Mouse (Mus musculus) lung, postnatal 0 days (tissue): ENCODE results near the gene Scamp1.

Source experiments
- CTCF ChIP-seq: IDR thresholded peaks from 2 replicates; pipeline ENCODE4 v1.5.1; 2016; ENCODE audit warnings: antibody characterized with exemption, mild to moderate bottlenecking
- EP300 ChIP-seq: IDR thresholded peaks from 2 replicates; pipeline ENCODE4 v1.6.1; 2016; ENCODE audit warnings: antibody characterized with exemption, mild to moderate bottlenecking, control low read depth

DNA sequence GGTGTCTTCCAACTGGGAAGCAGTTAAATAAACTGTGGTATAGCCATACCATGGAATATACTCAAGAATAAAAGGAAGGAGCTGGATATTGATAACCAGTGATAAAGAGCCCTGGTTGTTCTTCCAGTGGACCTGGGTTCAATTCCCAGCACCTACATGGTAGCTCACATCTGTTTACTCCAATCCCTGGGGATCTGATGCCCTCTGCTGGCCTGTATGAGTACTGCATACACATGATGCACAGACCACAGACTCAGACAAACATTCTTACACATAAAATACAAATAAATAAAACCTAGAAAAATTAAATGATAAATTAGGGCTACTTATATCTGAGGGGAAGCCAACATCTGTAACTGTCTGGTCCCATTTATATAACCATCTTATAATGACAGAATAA is 76.8 kb downstream of the Scamp1 start:
- peak; percentile 55 for TF ChIP-seq CTCF
- TF ChIP-seq EP300: no peak
